Mouse (Mus musculus) intestine, postnatal 0 days (tissue): Measurements from ENCODE around the gene Mrap2. TPM values are rescaled to one million over a fixed set of nuclear protein-coding genes. Genes with fewer than 3 reads are reported as not detected.

Experiments
- ATAC-seq: fragments of 200-750 bp; cut with Nextera tagmentation; 2 replicates; pipeline ENCODE4 v1.8.0; 2017; ENCODE audit warnings: mild to moderate bottlenecking, moderate TSS enrichment, moderate library complexity
- H3K27ac ChIP-seq: fragments of 300-500 bp; sonication (generic); 2 replicates; pipeline ENCODE4 v1.5.1; 2014; ENCODE audit warnings: mild to moderate bottlenecking, low read depth, low read length, moderate library complexity
- H3K27me3 ChIP-seq: fragments of 300-500 bp; sonication (generic); replicated peaks from 2 replicates; pipeline ENCODE4 v1.6.1; 2014; ENCODE audit warnings: low read length, mixed read lengths; ENCODE audit not compliant: control insufficient read depth, insufficient read depth
- H3K36me3 ChIP-seq: fragments of 300-500 bp; sonication (generic); 2 replicates; pipeline ENCODE4 v1.6.1; 2014; ENCODE audit warnings: mild to moderate bottlenecking, moderate library complexity; ENCODE audit not compliant: control insufficient read depth, insufficient read depth
- H3K4me1 ChIP-seq: fragments of 300-500 bp; sonication (generic); replicated peaks from 2 replicates; pipeline ENCODE4 v1.6.1; 2014; ENCODE audit warnings: antibody characterized with exemption, low read length, mixed read lengths; ENCODE audit not compliant: control insufficient read depth, insufficient read depth
- H3K4me2 ChIP-seq: fragments of 300-500 bp; sonication (generic); replicated peaks from 2 replicates; pipeline ENCODE4 v1.6.1; 2014; ENCODE audit warnings: low read depth, mild to moderate bottlenecking, moderate library complexity
- H3K4me3 ChIP-seq: fragments of 300-500 bp; sonication (generic); 2 replicates; pipeline ENCODE4 v1.5.1; 2014; ENCODE audit warnings: low read depth, low read length
- H3K9ac ChIP-seq: fragments of 300-500 bp; sonication (generic); 2 replicates; pipeline ENCODE4 v1.6.1; 2014; ENCODE audit warnings: mild to moderate bottlenecking, low read depth, low read length
- H3K9me3 ChIP-seq: fragments of 300-500 bp; sonication (generic); 2 replicates; pipeline ENCODE4 v1.6.1; 2016; ENCODE audit warnings: mixed run types; ENCODE audit not compliant: control insufficient read depth
- CTCF ChIP-seq: sonication (generic); IDR thresholded peaks from 2 replicates; pipeline ENCODE4 v1.5.1; 2016; ENCODE audit warnings: low read depth, mild to moderate bottlenecking, control low read depth, antibody characterized with exemption, moderate library complexity
- WGBS: fragments of 180-500 bp; shearing (Covaris S2); extraction: QIAGEN DNeasy Blood & Tissue Kit; methylation state at CpG from one replicate; pipeline ENCODE4 v1.1.7; 2014; 5-methylcytosine and 5-hydroxymethylcytosine counted together
- polyA plus RNA-seq: library from polyadenylated mRNA; unstranded; fragments of >200 nt; fragmentation: Nextera tagmentation; extraction: Ambion mirVana; gene quantifications from 2 replicates; pipeline ENCODE4 v1.2.1, GENCODE M21; 2015

Gene Mrap2
- polyA plus RNA-seq, 1 experiment from 2014 or later: 0.30 TPM

DNA sequence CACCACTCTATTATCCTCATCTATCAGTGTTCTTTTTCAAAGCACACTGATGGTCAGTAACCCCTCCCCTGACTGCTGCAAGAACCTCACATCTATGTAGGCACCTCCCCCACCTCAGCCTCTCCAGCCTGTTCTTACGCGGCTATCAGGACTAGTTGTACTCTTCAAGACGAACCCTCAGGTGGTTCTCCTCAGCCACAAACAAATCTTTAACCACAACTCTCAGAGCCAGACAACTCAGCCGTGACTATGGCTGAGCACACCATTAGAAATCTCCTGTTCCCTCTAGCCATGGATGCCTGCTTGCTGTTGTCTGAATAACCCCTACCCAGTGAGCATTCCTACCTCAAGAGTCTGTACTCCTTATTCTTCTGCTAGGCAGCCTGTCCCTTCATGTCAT is 69.1 kb downstream of the Mrap2 start:
- TF ChIP-seq CTCF: no peak
- Histone ChIP-seq H3K4me2 (no peak overlapping the region), H3K9ac (no peak overlapping the region), H3K9me3 (no peaks in the 10 kb centered on the region), H3K36me3 (peaks cover 49% of the 10 kb centered on the region), H3K27ac (no peak overlapping the region), H3K4me1 (no peaks in the 10 kb centered on the region), H3K4me3 (no peak overlapping the region), H3K27me3 (no peaks in the 10 kb centered on the region)
- 82% methylated on average over 4 of the region's 4 CpGs for whole genome bisulfite sequencing
- ATAC-seq: no peak

Other genes with a start within 250 kb of the Mrap2 start
- not detected in 2 replicates for gene Ripply2, start 128.8 kb upstream of the Mrap2 start, polyA plus RNA-seq
- 56.4 and 61.4 TPM in 2 replicates for gene Cyb5r4, start 122.3 kb upstream of the Mrap2 start, polyA plus RNA-seq
- 1.8 and 2.2 TPM in 2 replicates for gene Cep162, start 111.2 kb downstream of the Mrap2 start, polyA plus RNA-seq